Mouse (Mus musculus): Measurements from ENCODE around the gene Serpine1. TPM values are rescaled to one million over a fixed set of nuclear protein-coding genes. Genes with fewer than 3 reads are reported as not detected.

Serpine1 gene
- polyA plus RNA-seq, 1 experiment from 2014 or later: 0.51 TPM

- H3K4me2 ChIP-seq (replicated peaks): no peak overlapping the region
- H3K36me3 ChIP-seq: no peaks in the 10 kb centered on the region
- no peaks in the 10 kb centered on the region for H3K27me3 ChIP-seq
- no peak overlapping the region for H3K4me3 ChIP-seq (replicated peaks)
- no peak for ATAC-seq (ENCODE audit: insufficient number of reproducible peaks, low FRiP score, low TSS enrichment, low read depth)
- H3K9ac ChIP-seq: no peak overlapping the region
- no peak overlapping the region for H3K27ac ChIP-seq (replicated peaks)
- H3K9me3 ChIP-seq (replicated peaks): no peaks in the 10 kb centered on the region
- no peaks in the 10 kb centered on the region for H3K4me1 ChIP-seq
- WGBS: 80% methylated on average over 5 of the region's 5 CpGs
Measured at GRCm38 (mm10) chr5:137051914-137052505, 20.1 kb downstream of the Serpine1 start.

DNA sequence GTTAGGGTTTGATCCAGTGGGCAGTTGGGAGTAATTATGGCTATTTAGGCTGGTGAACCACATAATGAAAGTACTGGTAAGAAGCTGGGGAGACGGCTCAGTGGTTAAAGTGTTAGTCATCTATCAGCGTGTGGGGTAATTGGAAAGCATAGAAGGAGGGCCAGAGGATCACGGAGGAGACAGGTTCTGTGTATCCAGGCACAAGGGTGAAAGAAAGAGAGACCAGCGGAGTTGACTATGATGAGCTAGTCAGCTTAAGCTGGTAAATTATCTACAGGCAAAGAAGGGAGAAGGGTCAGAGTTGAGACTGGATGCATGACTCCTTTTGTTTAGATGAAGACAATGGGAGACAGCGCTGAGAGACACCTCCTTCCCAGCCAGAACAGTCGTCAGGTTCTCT lies 20.9 kb downstream of the Serpine1 start:
- 61% methylated on average over 6 of the region's 6 CpGs for WGBS
- H3K9me3 ChIP-seq (replicated peaks): no peaks in the 10 kb centered on the region
- H3K36me3 ChIP-seq: no peaks in the 10 kb centered on the region
- ATAC-seq (ENCODE audit: insufficient number of reproducible peaks, low FRiP score, low TSS enrichment, low read depth): no peak
- no peak overlapping the region for H3K9ac ChIP-seq
- no peak overlapping the region for H3K27ac ChIP-seq (replicated peaks)
- H3K4me1 ChIP-seq: peaks cover 4% of the 10 kb centered on the region; the same call in 1 of the 2 replicates
- no peaks in the 10 kb centered on the region for H3K27me3 ChIP-seq
- H3K4me2 ChIP-seq (replicated peaks): no peak overlapping the region
- no peak overlapping the region for H3K4me3 ChIP-seq (replicated peaks)

DNA sequence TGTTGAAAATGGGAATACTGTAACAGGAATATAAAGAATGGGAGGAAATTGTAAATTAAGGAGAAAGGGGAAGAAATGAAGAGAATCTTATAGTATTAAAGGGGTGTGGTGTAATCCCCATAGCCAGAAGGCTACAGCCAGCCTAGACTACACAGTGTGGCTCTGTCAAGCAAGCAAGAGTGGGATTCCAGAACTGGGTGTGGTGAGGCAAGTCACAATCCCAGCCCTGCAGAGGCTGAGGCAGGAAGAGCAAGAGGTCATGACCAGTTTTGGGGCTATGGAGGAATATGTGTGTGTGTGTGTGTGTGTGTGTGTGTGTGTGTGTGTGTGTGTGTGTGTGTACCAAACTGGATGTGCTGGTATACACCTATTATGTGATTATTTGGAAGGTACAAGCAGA lies 25.1 kb downstream of the Serpine1 start:
- Histone ChIP-seq H3K9me3 (replicated peaks) (no peaks in the 10 kb centered on the region), H3K4me1 (peaks cover 15% of the 10 kb centered on the region), H3K27ac (replicated peaks) (no peak overlapping the region), H3K9ac (no peak overlapping the region), H3K4me2 (replicated peaks) (no peak overlapping the region), H3K36me3 (peaks cover 7% of the 10 kb centered on the region), H3K27me3 (no peaks in the 10 kb centered on the region), H3K4me3 (replicated peaks) (no peak overlapping the region)
- no peak for ATAC-seq (ENCODE audit: insufficient number of reproducible peaks, low FRiP score, low TSS enrichment, low read depth)

GRCm38 (mm10) chr5:137046324-137046718 lies 25.7 kb downstream of the Serpine1 start:
- Histone ChIP-seq H3K27me3 (no peaks in the 10 kb centered on the region), H3K9me3 (replicated peaks) (no peaks in the 10 kb centered on the region), H3K4me1 (peaks cover 15% of the 10 kb centered on the region), H3K4me3 (replicated peaks) (peak overlapping the region; percentile 72), H3K4me2 (replicated peaks) (peak overlapping the region; percentile 73), H3K27ac (replicated peaks) (no peak overlapping the region), H3K9ac (no peak overlapping the region), H3K36me3 (peaks cover 14% of the 10 kb centered on the region)
- ATAC-seq (ENCODE audit: insufficient number of reproducible peaks, low FRiP score, low TSS enrichment, low read depth): peak; percentile 1; the same call in 1 of the 2 replicates
- WGBS: 26% methylated on average over 5 of the region's 5 CpGs

DNA sequence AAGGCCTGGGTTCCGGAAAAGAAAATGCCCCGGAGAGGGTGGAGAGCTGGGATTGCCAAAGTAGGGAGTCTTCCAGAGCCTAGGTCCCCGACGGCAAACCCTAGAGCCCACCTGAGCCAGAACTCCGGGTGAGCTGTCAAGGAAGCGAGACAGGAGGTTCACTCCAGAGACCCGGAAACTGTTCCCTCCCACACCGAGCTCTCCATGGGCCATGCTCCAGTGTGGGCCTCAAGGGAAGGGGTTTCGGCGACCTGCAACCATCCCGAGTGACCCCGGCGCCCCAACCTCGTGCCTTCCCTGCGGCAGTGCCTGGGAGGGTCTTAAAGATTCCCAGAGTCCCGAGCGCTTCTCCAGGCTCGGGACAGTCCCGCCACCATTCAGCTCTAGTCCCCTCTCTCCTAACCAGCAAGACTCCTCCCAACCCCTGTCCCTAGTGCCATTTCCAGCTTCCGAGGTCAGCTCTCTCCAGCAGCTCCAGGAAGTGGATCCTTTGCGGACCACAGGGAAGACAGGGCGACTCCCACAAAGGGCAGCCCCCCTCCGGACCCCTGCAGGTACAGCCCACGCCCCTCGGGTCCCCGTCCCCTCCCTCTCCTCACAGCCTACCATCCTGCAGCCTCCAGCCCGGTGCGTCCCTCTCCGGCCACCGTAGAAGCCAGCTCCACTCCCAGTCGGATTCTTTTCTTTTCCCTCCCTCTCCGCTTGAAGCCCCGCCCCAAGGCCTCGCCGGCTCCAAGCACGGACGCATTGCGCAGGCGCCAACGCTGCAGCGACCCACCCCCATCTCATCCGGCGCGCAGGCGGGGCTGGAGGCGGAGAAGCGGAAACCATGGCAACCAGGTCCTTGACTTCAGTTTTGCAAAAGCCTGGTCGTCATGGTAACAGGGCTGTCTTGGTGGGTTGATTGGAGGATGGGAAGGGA lies 26.4 kb downstream of the Serpine1 start, which contains the start of gene Ap1s1:
Gene Ap1s1, minus strand, starts transcription at position 734 of the 922 bp plus-strand sequence.
- peak within 1 kb of the TSS; percentile 73 for H3K4me2 ChIP-seq (replicated peaks)
- peaks cover 19% of the 10 kb centered on the region for H3K36me3 ChIP-seq
- no peaks in the 10 kb centered on the region for H3K27me3 ChIP-seq
- H3K4me1 ChIP-seq: peaks cover 15% of the 10 kb centered on the region
- H3K27ac ChIP-seq (replicated peaks): peak within 1 kb of the TSS; percentile 52
- under 1% methylated on average over 48 of the region's 48 CpGs for WGBS
- peak within 1 kb of the TSS; percentile 72 for H3K4me3 ChIP-seq (replicated peaks)
- no peaks in the 10 kb centered on the region for H3K9me3 ChIP-seq (replicated peaks)
- ATAC-seq (ENCODE audit: insufficient number of reproducible peaks, low FRiP score, low TSS enrichment, low read depth): peak; percentile 90
- H3K9ac ChIP-seq: peak within 1 kb of the TSS; percentile 67

DNA sequence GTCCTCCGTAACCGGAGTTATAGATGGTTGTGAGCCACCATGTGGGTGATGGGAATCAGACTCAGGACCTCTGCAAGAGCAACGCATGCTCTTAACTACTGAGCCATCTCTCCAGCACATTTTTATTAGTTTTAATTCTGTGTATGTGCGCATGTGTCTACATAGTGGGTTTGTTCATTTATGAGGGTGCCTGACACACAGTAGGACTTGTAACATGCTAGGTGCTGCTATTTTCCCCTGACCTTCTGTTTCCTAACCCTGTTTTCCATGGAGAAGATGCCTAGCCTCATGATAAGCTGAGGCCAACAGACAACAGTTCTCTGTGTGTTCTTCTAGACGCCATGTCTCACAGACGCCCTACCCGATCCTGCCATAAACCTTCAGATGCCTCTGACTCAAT lies 28.1 kb downstream of the Serpine1 start:
- Histone ChIP-seq H3K4me3 (replicated peaks) (no peak overlapping the region), H3K4me2 (replicated peaks) (no peak overlapping the region), H3K27ac (replicated peaks) (no peak overlapping the region), H3K9me3 (replicated peaks) (no peaks in the 10 kb centered on the region), H3K36me3 (peaks cover 33% of the 10 kb centered on the region), H3K4me1 (peaks cover 15% of the 10 kb centered on the region), H3K27me3 (no peaks in the 10 kb centered on the region), H3K9ac (no peak overlapping the region)
- WGBS: 95% methylated on average over 7 of the region's 7 CpGs
- ATAC-seq (ENCODE audit: insufficient number of reproducible peaks, low FRiP score, low TSS enrichment, low read depth): no peak

- 84% methylated on average over 10 of the region's 10 CpGs for WGBS
- Histone ChIP-seq H3K4me1 (peaks cover 14% of the 10 kb centered on the region), H3K36me3 (peaks cover 58% of the 10 kb centered on the region), H3K4me2 (replicated peaks) (no peak overlapping the region), H3K9ac (no peak overlapping the region), H3K27ac (replicated peaks) (no peak overlapping the region), H3K9me3 (replicated peaks) (no peaks in the 10 kb centered on the region), H3K4me3 (replicated peaks) (no peak overlapping the region), H3K27me3 (no peaks in the 10 kb centered on the region)
- no peak for ATAC-seq (ENCODE audit: insufficient number of reproducible peaks, low FRiP score, low TSS enrichment, low read depth)
Measured at GRCm38 (mm10) chr5:137041442-137041841, 30.6 kb downstream of the Serpine1 start.

- H3K4me1 ChIP-seq: no peaks in the 10 kb centered on the region; the same call in 1 of the 2 replicates
- no peaks in the 10 kb centered on the region for H3K9me3 ChIP-seq (replicated peaks)
- H3K36me3 ChIP-seq: peaks cover 69% of the 10 kb centered on the region
- H3K4me2 ChIP-seq (replicated peaks): no peak overlapping the region
- WGBS: 93% methylated on average over 10 of the region's 10 CpGs
- H3K4me3 ChIP-seq (replicated peaks): no peak overlapping the region
- H3K9ac ChIP-seq: no peak overlapping the region
- H3K27ac ChIP-seq (replicated peaks): no peak overlapping the region
- no peaks in the 10 kb centered on the region for H3K27me3 ChIP-seq
- no peak for ATAC-seq (ENCODE audit: insufficient number of reproducible peaks, low FRiP score, low TSS enrichment, low read depth)
Measured at GRCm38 (mm10) chr5:137039453-137039852, 32.6 kb downstream of the Serpine1 start.

- Histone ChIP-seq H3K27ac (replicated peaks) (no peak overlapping the region), H3K4me3 (replicated peaks) (no peak overlapping the region), H3K27me3 (peaks cover 13% of the 10 kb centered on the region), H3K9ac (no peak overlapping the region), H3K4me2 (replicated peaks) (no peak overlapping the region), H3K36me3 (peaks cover 54% of the 10 kb centered on the region), H3K9me3 (replicated peaks) (no peaks in the 10 kb centered on the region), H3K4me1 (peaks cover 21% of the 10 kb centered on the region)
- ATAC-seq (ENCODE audit: insufficient number of reproducible peaks, low FRiP score, low TSS enrichment, low read depth): no peak
- WGBS: 79% methylated on average over 13 of the region's 13 CpGs
Measured at GRCm38 (mm10) chr5:137036211-137036610, 35.9 kb downstream of the Serpine1 start.

DNA sequence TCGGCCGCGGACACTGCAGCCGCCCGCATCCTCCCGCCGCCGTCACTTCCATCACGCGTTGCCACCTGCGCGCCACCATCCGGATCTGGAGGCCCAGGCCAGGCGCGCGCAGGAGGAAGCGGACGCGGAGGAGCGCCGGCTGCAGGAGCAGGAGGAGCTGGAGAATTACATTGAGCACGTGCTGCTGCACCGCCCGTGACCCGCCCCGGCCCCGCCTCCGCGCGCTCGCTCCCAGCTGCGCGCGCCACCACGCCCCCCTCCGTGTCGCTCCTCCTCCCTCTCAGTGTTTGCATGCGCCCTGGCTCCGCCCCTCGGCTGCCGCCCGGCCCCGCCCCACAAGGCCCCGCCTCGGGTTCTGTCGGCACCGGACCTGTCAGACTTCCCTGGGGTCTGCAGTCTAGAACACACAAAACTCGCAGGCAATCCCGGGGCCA lies 39.4 kb downstream of the Serpine1 start:
- peak; percentile 87 for ATAC-seq (ENCODE audit: insufficient number of reproducible peaks, low FRiP score, low TSS enrichment, low read depth)
- Histone ChIP-seq H3K9me3 (replicated peaks) (no peaks in the 10 kb centered on the region), H3K4me1 (peaks cover 40% of the 10 kb centered on the region), H3K36me3 (peaks cover 23% of the 10 kb centered on the region), H3K4me2 (replicated peaks) (peak overlapping the region; percentile 100), H3K9ac (no peak overlapping the region), H3K27me3 (peaks cover 49% of the 10 kb centered on the region), H3K27ac (replicated peaks) (no peak overlapping the region), H3K4me3 (replicated peaks) (peak overlapping the region; percentile 49)
- WGBS: 1% methylated on average over 38 of the region's 49 CpGs

DNA sequence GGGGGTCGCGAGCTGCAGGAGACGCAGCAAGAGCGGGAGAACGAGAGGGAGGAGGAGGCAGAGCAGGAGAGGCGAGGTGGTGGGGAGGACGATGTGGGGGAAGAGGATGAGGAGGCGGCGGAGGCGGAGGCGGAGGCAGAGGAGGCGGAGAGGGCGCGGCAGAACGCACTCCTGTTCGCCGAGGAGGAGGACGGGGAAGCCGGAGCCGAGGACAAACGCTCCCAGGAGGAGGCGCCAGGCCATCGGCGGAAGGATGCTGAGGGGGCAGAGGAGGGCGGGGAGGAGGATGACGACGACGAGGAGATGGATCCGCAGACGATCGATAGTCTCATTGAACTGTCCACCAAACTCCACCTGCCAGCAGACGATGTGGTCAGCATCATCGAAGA lies 40.0 kb downstream of the Serpine1 start:
- ATAC-seq (ENCODE audit: insufficient number of reproducible peaks, low FRiP score, low TSS enrichment, low read depth): no peak
- under 1% methylated on average over 33 of the region's 33 CpGs for WGBS
- H3K36me3 ChIP-seq: peaks cover 17% of the 10 kb centered on the region
- no peaks in the 10 kb centered on the region for H3K9me3 ChIP-seq (replicated peaks)
- H3K4me2 ChIP-seq (replicated peaks): peak overlapping the region; percentile 100
- peaks cover 54% of the 10 kb centered on the region for H3K27me3 ChIP-seq
- H3K27ac ChIP-seq (replicated peaks): no peak overlapping the region
- H3K4me3 ChIP-seq (replicated peaks): peak overlapping the region; percentile 49
- no peak overlapping the region for H3K9ac ChIP-seq
- H3K4me1 ChIP-seq: peaks cover 40% of the 10 kb centered on the region

All from embryonic facial prominence, embryonic 15.5 days (tissue).